Mouse (Mus musculus): ENCODE measurements at regions not wholly inside any gene's neighbourhood (a gene's known extent, or its start where the extent isn't known, plus 50 kb on each side); places are given as distances from the start of the nearest gene placed in this dataset.

DNA sequence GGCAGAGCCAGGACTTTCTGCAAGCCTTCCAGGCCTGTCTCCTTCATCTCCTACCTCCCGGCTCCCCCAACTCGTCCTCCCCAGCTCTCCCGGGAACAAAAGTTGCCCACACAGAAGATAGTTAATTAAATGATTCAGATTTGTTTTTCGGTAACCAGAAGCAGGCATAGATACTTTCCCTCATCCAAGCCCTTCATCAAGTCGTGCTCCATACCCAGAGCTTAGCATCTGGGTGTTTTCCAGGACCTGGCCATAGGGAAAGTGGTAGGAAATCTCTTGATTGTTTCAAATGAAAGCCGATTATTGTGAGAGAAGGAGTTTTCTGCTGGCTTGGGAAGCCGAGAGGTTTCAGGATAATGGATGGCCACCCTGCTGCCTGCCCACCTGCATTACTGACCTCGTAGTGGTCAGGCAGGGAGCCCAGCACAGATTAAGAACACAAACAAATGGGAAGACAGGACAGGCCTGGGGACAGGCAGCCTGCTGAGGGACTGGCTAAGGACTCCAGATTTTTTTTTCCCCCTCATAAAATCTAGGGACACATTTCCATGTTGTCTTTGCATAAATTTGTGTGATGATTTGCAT lies 142.2 kb upstream of the Cadm1 start:
- Histone ChIP-seq H3K4me1 (peaks cover 30% of the 10 kb centered on the region), H3K9ac (no peak overlapping the region), H3K27ac (no peak overlapping the region), H3K4me2 (no peak overlapping the region), H3K27me3 (peaks cover 17% of the 10 kb centered on the region), H3K4me3 (replicated peaks) (no peak overlapping the region), H3K9me3 (no peaks in the 10 kb centered on the region), H3K36me3 (replicated peaks) (no peaks in the 10 kb centered on the region)
- 27% methylated on average over 8 of the region's 8 CpGs for WGBS
- ATAC-seq (ENCODE audit: low FRiP score), result no peak

DNA sequence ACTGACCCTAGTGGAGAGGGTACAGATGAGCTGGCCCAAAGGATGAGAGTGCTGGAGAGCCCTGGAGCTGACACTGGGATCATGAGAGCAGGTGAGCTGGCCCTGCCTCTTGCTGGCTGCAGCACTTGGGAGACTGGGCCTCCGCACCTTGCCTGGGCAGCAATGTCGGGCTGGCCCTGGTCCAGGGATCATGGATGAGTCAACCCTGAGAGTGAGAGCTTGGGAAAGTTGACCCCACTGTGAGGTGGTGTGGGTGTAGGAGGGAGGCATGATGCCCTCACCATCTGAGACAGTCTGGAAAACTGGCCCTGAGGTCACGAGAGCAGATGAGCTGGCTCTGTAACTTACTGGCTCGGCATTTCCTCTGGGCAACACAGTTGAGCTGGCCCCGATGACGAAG lies 140.1 kb upstream of the Cadm1 start:
- H3K36me3 ChIP-seq (replicated peaks), result no peaks in the 10 kb centered on the region
- ATAC-seq (ENCODE audit: low FRiP score), result no peak
- H3K9me3 ChIP-seq, result no peaks in the 10 kb centered on the region
- peaks cover 19% of the 10 kb centered on the region for H3K4me1 ChIP-seq
- no peak overlapping the region for H3K27ac ChIP-seq
- H3K4me3 ChIP-seq (replicated peaks), result no peak overlapping the region
- peaks cover 21% of the 10 kb centered on the region for H3K27me3 ChIP-seq
- 95% methylated on average over 6 of the region's 6 CpGs for WGBS
- no peak overlapping the region for H3K4me2 ChIP-seq
- H3K9ac ChIP-seq, result no peak overlapping the region

DNA sequence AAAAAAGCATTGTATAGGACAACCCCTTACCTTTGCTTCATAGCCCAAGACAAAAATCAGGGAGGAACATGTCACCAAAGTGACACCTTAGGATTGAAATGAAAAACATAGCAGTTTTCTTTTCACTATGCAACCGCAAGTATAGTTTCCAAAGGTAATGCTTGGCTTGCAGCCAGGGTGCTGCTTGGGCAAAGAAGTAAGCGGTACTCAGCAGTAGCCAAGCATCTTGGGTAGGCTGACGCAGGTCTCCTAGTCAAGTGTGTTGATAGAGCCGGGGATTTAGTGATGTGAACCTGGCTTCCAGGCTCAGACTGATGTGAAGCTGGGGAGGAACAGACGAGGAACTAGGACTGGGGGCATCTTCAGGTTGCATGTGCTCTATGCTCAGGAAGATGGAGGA lies 138.3 kb upstream of the Cadm1 start:
- no peak overlapping the region for H3K27ac ChIP-seq
- 85% methylated on average over 5 of the region's 5 CpGs for WGBS
- no peak for ATAC-seq (ENCODE audit: low FRiP score)

DNA sequence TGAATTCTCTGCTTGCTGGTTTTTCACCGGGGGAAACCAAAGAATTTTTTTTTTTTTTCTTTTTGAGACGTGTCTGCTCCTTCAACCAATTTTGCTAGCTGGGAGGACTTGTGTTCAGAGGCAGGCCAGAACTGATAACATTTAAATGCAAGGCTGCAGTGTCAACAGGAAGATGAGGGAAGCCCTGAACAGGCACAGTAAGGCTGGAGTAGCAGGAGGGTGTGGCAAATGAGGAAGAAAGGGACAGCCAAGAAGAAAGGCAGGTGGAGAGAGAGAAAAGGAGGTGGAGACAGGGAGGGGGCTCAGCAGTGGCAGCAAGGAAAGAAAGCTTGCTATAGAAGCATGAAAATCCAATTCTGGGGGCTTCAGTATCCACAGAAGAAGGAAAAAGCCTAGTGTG lies 130.4 kb upstream of the Cadm1 start:
- H3K36me3 ChIP-seq (replicated peaks), result no peaks in the 10 kb centered on the region
- no peak overlapping the region for H3K4me3 ChIP-seq (replicated peaks)
- no peak overlapping the region for H3K9ac ChIP-seq
- no peak overlapping the region for H3K4me2 ChIP-seq
- 8% methylated on average over 2 of the region's 2 CpGs for WGBS
- H3K27ac ChIP-seq, result no peak overlapping the region
- peaks cover 31% of the 10 kb centered on the region for H3K27me3 ChIP-seq
- H3K9me3 ChIP-seq, result no peaks in the 10 kb centered on the region
- H3K4me1 ChIP-seq, result peaks cover 24% of the 10 kb centered on the region
- no peak for ATAC-seq (ENCODE audit: low FRiP score)

More for the DNA sequence above, 138.3 kb upstream of the Cadm1 start:
- Histone ChIP-seq H3K36me3 (replicated peaks) (no peaks in the 10 kb centered on the region), H3K9ac (no peak overlapping the region), H3K4me2 (no peak overlapping the region), H3K4me3 (replicated peaks) (no peak overlapping the region), H3K9me3 (no peaks in the 10 kb centered on the region), H3K27me3 (peaks cover 21% of the 10 kb centered on the region), H3K4me1 (peaks cover 15% of the 10 kb centered on the region)

DNA sequence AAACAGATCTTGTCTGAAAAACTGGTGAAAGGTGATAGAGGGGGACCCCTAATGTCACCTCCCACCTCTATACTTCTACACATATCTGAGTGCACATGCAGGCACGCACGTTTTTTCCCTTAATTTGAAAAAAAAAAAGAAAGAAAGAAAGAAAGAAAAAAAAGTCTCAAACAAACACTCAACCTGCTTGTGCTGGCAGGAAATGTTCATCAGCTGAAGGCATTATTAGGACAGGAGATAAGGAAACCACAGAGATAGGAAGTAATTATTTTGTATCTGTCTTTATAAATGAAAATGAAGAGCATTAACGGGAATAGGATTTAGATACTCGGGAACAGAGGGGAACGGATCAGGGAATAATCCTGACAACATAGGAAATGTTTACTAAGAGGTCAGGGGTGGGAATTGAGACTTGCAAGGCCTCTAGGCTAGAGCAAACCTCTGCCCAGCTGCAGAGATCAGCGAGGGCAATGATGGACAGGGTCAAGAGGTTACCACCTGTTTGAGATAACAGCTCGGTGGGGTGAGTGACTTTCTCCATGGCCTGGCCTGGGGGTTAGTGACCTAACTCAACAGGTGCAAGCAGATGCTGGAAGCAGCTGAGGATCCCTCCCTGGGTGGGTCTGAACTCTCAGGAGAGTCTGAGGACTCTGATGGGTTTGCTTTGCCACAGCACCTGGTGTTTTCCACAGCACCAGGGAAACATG lies 129.7 kb upstream of the Cadm1 start:
- Histone ChIP-seq H3K9me3 (no peaks in the 10 kb centered on the region), H3K27ac (no peak overlapping the region), H3K27me3 (peaks cover 33% of the 10 kb centered on the region), H3K4me2 (no peak overlapping the region), H3K9ac (no peak overlapping the region), H3K4me1 (peaks cover 24% of the 10 kb centered on the region), H3K4me3 (replicated peaks) (no peak overlapping the region), H3K36me3 (replicated peaks) (no peaks in the 10 kb centered on the region)
- 32% methylated on average over 7 of the region's 7 CpGs for WGBS
- no peak for ATAC-seq (ENCODE audit: low FRiP score)

DNA sequence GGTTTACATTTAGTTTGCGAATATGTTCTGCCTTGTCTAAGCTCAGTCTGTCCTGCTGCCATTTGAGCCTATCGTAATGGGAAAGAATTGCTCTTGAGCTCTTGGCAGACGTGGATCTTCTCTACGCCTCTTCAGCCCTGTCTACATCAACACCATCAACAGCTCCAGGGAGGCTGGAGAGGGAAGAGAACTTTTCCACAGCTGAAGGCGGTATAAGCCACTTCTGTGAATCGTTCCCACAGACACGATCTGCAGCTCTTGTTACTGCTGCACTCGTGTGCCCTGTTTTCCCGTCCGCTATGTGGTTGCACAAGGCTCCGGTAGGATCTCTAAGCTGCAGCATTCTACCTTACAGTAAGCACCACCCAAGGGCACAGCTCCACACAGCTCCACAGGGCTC lies 128.5 kb upstream of the Cadm1 start:
- Histone ChIP-seq H3K36me3 (replicated peaks) (no peaks in the 10 kb centered on the region), H3K4me1 (peaks cover 24% of the 10 kb centered on the region), H3K9ac (no peak overlapping the region), H3K27ac (no peak overlapping the region), H3K4me2 (no peak overlapping the region), H3K9me3 (no peaks in the 10 kb centered on the region), H3K4me3 (replicated peaks) (no peak overlapping the region), H3K27me3 (peaks cover 33% of the 10 kb centered on the region)
- WGBS, result 91% methylated on average over 11 of the region's 11 CpGs
- ATAC-seq (ENCODE audit: low FRiP score), result no peak

DNA sequence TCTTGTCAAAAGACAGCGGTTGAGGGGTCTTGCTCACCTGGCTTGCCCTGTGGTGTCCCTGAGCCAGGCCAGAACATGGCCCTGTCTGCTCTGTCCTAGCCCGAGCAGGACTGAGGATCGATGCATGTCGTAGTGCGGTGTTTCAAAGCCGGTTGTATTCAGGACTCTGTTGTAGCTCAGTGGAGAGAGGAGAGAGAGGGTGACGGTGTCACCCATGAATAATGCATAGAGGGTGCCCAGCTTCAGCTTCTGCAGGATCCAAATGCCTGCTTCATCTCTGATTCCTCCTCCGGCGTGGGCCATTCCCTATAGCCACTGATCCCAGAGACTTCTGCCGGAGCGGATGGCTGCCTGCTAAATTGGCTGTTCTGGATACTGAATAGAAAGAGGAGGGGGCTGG lies 126.7 kb upstream of the Cadm1 start:
- Histone ChIP-seq H3K9me3 (no peaks in the 10 kb centered on the region), H3K27ac (no peak overlapping the region), H3K27me3 (peaks cover 33% of the 10 kb centered on the region), H3K4me3 (replicated peaks) (no peak overlapping the region), H3K9ac (no peak overlapping the region), H3K36me3 (replicated peaks) (no peaks in the 10 kb centered on the region), H3K4me1 (peaks cover 30% of the 10 kb centered on the region), H3K4me2 (no peak overlapping the region)
- ATAC-seq (ENCODE audit: low FRiP score), result peak; percentile 20; the same call in 1 of the 2 replicates
- 62% methylated on average over 11 of the region's 11 CpGs for WGBS

DNA sequence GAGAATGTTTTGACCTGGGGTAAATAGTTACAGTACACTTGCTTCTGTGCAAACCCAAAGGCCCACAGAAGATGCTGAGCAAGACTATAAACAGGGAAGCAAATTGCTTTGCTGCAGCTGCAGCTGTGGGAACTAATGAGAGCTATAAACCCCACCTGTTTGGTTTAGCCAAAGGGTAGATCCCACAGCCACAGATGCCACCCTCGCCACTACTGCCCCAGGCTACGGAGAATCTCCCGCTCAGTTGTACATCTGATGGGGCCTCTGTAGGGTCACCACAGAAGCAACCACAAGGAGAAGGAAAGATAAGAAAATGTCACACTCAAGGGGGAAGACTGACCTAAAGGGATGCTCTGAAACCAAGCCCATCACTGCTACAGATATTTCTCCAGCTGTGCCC lies 125.2 kb upstream of the Cadm1 start:
- no peak overlapping the region for H3K9ac ChIP-seq

DNA sequence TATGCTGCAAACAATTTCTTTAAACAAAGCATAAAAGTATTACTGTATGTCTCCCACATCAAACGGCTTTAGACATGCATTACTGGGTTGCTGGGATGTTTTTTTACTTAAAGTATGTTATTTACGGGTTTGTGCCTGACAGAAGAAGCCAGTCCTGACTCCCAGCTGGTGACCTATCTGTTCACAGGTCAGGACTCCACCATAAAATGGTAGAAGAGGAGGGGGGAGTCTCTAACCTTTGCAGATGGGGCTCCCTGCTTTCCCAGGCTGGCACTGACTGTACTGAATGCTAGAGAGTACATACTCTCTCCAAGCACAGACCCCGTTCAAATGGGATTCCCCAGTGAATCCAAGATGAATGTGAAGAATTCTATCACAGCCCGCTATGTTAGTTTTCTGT lies 124.4 kb upstream of the Cadm1 start:
- no peaks in the 10 kb centered on the region for H3K9me3 ChIP-seq
- no peak overlapping the region for H3K4me3 ChIP-seq (replicated peaks)
- no peak overlapping the region for H3K27ac ChIP-seq
- no peak overlapping the region for H3K9ac ChIP-seq
- 75% methylated on average over 4 of the region's 4 CpGs for WGBS
- no peak overlapping the region for H3K4me2 ChIP-seq
- no peak for ATAC-seq (ENCODE audit: low FRiP score)
- peaks cover 26% of the 10 kb centered on the region for H3K27me3 ChIP-seq
- H3K36me3 ChIP-seq (replicated peaks), result no peaks in the 10 kb centered on the region
- peaks cover 22% of the 10 kb centered on the region for H3K4me1 ChIP-seq

More for the DNA sequence above, 125.2 kb upstream of the Cadm1 start:
- no peak overlapping the region for H3K27ac ChIP-seq
- peaks cover 30% of the 10 kb centered on the region for H3K27me3 ChIP-seq
- WGBS, result 70% methylated on average over 3 of the region's 3 CpGs
- peaks cover 26% of the 10 kb centered on the region for H3K4me1 ChIP-seq
- H3K36me3 ChIP-seq (replicated peaks), result no peaks in the 10 kb centered on the region
- no peaks in the 10 kb centered on the region for H3K9me3 ChIP-seq
- H3K4me2 ChIP-seq, result no peak overlapping the region
- no peak for ATAC-seq (ENCODE audit: low FRiP score)
- H3K4me3 ChIP-seq (replicated peaks), result no peak overlapping the region

DNA sequence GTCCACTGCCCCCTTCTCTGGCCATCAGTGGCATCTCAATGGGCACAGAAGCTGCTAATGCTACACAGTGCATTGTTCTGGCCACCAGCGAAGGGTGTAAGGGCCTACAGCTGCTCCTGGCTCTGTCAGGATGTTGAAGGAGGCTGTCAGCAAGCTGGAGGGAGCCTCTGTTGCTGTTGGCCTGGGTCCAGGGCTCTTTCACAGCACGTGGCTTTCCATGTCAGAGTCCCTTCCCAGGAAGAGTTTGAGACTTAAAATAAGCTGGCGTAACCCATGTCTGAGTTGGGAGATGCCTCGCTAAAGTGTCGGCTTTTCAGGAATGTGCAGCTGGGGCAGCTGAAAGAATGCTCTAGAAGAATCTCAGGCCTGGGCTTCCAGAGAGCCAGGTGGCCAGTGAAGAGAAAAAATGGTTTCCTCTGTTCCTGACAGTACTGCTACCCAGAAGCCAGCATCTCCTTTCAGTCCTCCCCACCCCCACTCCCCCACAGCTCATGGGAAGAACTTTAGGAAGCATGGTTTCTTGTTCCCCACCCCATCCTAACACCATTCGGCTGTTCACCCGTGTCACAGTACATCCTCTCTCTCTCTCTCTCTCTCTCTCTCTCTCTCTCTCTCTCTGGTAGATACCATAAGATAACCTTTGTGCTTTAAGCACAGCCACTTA lies 122.8 kb upstream of the Cadm1 start:
- no peak overlapping the region for H3K4me3 ChIP-seq (replicated peaks)
- no peak overlapping the region for H3K27ac ChIP-seq
- 51% methylated on average over 7 of the region's 7 CpGs for WGBS
- H3K4me2 ChIP-seq, result no peak overlapping the region
- peaks cover 16% of the 10 kb centered on the region for H3K4me1 ChIP-seq
- no peaks in the 10 kb centered on the region for H3K36me3 ChIP-seq (replicated peaks)
- no peaks in the 10 kb centered on the region for H3K9me3 ChIP-seq
- ATAC-seq (ENCODE audit: low FRiP score), result peak; percentile 64; the same call in 1 of the 2 replicates
- peaks cover 22% of the 10 kb centered on the region for H3K27me3 ChIP-seq
- no peak overlapping the region for H3K9ac ChIP-seq

DNA sequence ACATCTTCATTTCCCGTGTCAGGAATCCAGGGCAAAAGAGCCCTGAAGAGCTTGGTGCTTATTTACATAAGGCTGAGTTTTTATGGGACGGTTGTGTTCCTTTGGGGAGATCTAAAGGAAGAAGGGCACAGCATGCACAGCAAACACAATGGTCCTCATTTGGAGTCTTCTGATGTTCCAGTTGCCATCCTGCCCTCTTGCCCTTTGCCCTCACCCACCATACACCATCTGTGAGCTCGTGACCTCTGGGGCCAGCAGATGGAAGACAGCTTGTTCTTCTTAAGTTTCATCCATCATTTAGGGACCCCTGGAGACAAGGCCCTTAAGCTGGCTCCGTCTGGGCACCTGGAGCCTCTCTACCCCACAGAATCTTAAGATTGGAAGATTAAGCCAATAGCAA lies 121.9 kb upstream of the Cadm1 start:
- Histone ChIP-seq H3K4me1 (peaks cover 16% of the 10 kb centered on the region), H3K9me3 (no peaks in the 10 kb centered on the region), H3K27ac (no peak overlapping the region), H3K4me3 (replicated peaks) (no peak overlapping the region), H3K27me3 (peaks cover 17% of the 10 kb centered on the region), H3K9ac (no peak overlapping the region), H3K36me3 (replicated peaks) (no peaks in the 10 kb centered on the region), H3K4me2 (no peak overlapping the region)
- 59% methylated on average over 4 of the region's 4 CpGs for WGBS
- no peak for ATAC-seq (ENCODE audit: low FRiP score)

DNA sequence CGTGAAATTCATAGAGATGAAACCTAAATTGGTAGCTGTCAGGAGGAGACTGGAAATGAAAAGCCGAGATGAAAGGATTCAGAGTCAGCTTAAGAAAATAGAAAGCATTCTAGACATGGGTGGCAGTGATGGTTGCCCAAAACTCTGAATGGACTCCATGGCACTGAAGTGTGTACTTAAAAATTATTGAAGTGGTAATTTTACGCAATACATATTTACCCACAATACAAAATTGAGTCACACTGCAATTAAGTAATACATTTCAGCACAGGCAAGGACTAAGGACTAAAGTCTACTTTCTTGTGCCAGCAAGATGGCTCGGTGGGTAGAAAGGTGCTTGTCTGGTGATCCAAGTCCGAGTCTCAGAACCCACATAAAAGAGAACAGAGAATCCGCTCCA lies 120.4 kb upstream of the Cadm1 start:
- Histone ChIP-seq H3K4me3 (replicated peaks) (no peak overlapping the region), H3K4me2 (no peak overlapping the region), H3K27me3 (peaks cover 19% of the 10 kb centered on the region), H3K36me3 (replicated peaks) (no peaks in the 10 kb centered on the region), H3K27ac (no peak overlapping the region), H3K4me1 (peaks cover 6% of the 10 kb centered on the region; the same call in 1 of the 2 replicates), H3K9ac (no peak overlapping the region), H3K9me3 (no peaks in the 10 kb centered on the region)
- ATAC-seq (ENCODE audit: low FRiP score), result no peak
- 92% methylated on average over 6 of the region's 6 CpGs for WGBS

DNA sequence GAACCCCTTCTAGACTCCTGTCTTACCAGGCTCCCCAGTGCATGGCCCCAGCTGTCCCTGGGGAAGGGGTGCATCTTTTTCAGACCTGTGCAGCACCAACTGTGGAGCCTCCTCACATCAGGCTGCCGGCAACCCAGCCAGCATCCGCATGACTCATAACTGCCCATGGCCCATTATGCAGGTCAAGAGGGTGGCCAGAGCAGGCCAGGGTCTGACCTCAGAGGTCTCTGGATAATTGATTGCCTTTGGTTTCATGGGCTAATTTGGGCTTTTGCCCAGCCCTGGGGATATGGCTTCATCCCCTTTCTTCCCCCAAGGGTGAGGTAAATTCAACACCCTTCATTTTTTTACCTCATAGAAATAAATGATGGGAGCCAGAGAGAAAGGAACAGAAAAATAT lies 117.2 kb upstream of the Cadm1 start:
- Histone ChIP-seq H3K4me1 (peaks cover 7% of the 10 kb centered on the region), H3K9me3 (no peaks in the 10 kb centered on the region), H3K27me3 (peaks cover 33% of the 10 kb centered on the region), H3K4me2 (no peak overlapping the region), H3K4me3 (replicated peaks) (no peak overlapping the region), H3K9ac (no peak overlapping the region), H3K36me3 (replicated peaks) (no peaks in the 10 kb centered on the region), H3K27ac (no peak overlapping the region)
- WGBS, result 77% methylated on average over 2 of the region's 2 CpGs
- no peak for ATAC-seq (ENCODE audit: low FRiP score)

Data from forebrain, embryonic 12.5 days (tissue).